Mouse (Mus musculus): ENCODE data around the gene Wnt16. TPM values are rescaled to one million over a fixed set of nuclear protein-coding genes. Genes with fewer than 3 reads are reported as not detected.
"Not testable (repeated sequence)": the region's sequence is repeated elsewhere in the genome, so short reads cannot be mapped to it uniquely, and the experiment has no call there.

Wnt16 gene
- total RNA-seq (2017) = not detected in 2 replicates

GRCm38 (mm10) chr6:22288004-22288736 is at the start of gene Wnt16:
Gene Wnt16 (plus strand): TSS chr6:22288227.
- ATAC-seq (ENCODE audit: extremely low read depth, insufficient number of reproducible peaks, low FRiP score, poor library complexity, severe bottlenecking) = peak; percentile 16; the same call in 1 of the 2 replicates

- no peak for ATAC-seq (ENCODE audit: extremely low read depth, insufficient number of reproducible peaks, low FRiP score, poor library complexity, severe bottlenecking)
Measured at GRCm38 (mm10) chr6:22243321-22243720, 44.7 kb upstream of the Wnt16 start.

- no peak for ATAC-seq (ENCODE audit: extremely low read depth, insufficient number of reproducible peaks, low FRiP score, poor library complexity, severe bottlenecking)
Measured at GRCm38 (mm10) chr6:22246696-22247095, 41.3 kb upstream of the Wnt16 start.

GRCm38 (mm10) chr6:22258784-22259183 is 29.2 kb upstream of the Wnt16 start:
- no peak for ATAC-seq (ENCODE audit: extremely low read depth, insufficient number of reproducible peaks, low FRiP score, poor library complexity, severe bottlenecking)

GRCm38 (mm10) chr6:22262519-22262918 is 25.5 kb upstream of the Wnt16 start:
- ATAC-seq (ENCODE audit: extremely low read depth, insufficient number of reproducible peaks, low FRiP score, poor library complexity, severe bottlenecking) = no peak

GRCm38 (mm10) chr6:22264094-22264493 is 23.9 kb upstream of the Wnt16 start:
- ATAC-seq (ENCODE audit: extremely low read depth, insufficient number of reproducible peaks, low FRiP score, poor library complexity, severe bottlenecking) = not testable (repeated sequence)

GRCm38 (mm10) chr6:22266018-22266417 is 22.0 kb upstream of the Wnt16 start:
- no peak for ATAC-seq (ENCODE audit: extremely low read depth, insufficient number of reproducible peaks, low FRiP score, poor library complexity, severe bottlenecking)

GRCm38 (mm10) chr6:22267807-22268667 is 20.0 kb upstream of the Wnt16 start:
- no peak for ATAC-seq (ENCODE audit: extremely low read depth, insufficient number of reproducible peaks, low FRiP score, poor library complexity, severe bottlenecking)

- no peak for ATAC-seq (ENCODE audit: extremely low read depth, insufficient number of reproducible peaks, low FRiP score, poor library complexity, severe bottlenecking)
Measured at GRCm38 (mm10) chr6:22268677-22269076, 19.4 kb upstream of the Wnt16 start.

GRCm38 (mm10) chr6:22269840-22270521 is 18.0 kb upstream of the Wnt16 start:
- ATAC-seq (ENCODE audit: extremely low read depth, insufficient number of reproducible peaks, low FRiP score, poor library complexity, severe bottlenecking) = no peak

GRCm38 (mm10) chr6:22277941-22278340 is 10.1 kb upstream of the Wnt16 start:
- no peak for ATAC-seq (ENCODE audit: extremely low read depth, insufficient number of reproducible peaks, low FRiP score, poor library complexity, severe bottlenecking)

- no peak for ATAC-seq (ENCODE audit: extremely low read depth, insufficient number of reproducible peaks, low FRiP score, poor library complexity, severe bottlenecking)
Measured at GRCm38 (mm10) chr6:22280217-22280861, 7.7 kb upstream of the Wnt16 start.

- ATAC-seq (ENCODE audit: extremely low read depth, insufficient number of reproducible peaks, low FRiP score, poor library complexity, severe bottlenecking) = no peak
Measured at GRCm38 (mm10) chr6:22282405-22282804, 5.6 kb upstream of the Wnt16 start.

- 0 out of 2 replicates have a peak, but pooled peaks have one; percentile 19 for ATAC-seq (ENCODE audit: extremely low read depth, insufficient number of reproducible peaks, low FRiP score, poor library complexity, severe bottlenecking)
Measured at GRCm38 (mm10) chr6:22288737-22289460, 872 bp downstream of the Wnt16 start.

- no peak for ATAC-seq (ENCODE audit: extremely low read depth, insufficient number of reproducible peaks, low FRiP score, poor library complexity, severe bottlenecking)
Measured at GRCm38 (mm10) chr6:22289461-22290021, 1.5 kb downstream of the Wnt16 start.

- no peak for ATAC-seq (ENCODE audit: extremely low read depth, insufficient number of reproducible peaks, low FRiP score, poor library complexity, severe bottlenecking)
Measured at GRCm38 (mm10) chr6:22290790-22291189, 2.8 kb downstream of the Wnt16 start.

- ATAC-seq (ENCODE audit: extremely low read depth, insufficient number of reproducible peaks, low FRiP score, poor library complexity, severe bottlenecking) = no peak
Measured at GRCm38 (mm10) chr6:22292056-22292455, 4.0 kb downstream of the Wnt16 start.

- no peak for ATAC-seq (ENCODE audit: extremely low read depth, insufficient number of reproducible peaks, low FRiP score, poor library complexity, severe bottlenecking)
Measured at GRCm38 (mm10) chr6:22293922-22294321, 5.9 kb downstream of the Wnt16 start.

All from neutrophil, adult 5-6 weeks (primary cell).